Mouse (Mus musculus) E14TG2a.4 (cell line): Measurements from ENCODE around the gene Ifna4.
A peak's percentile ranks its signal among the peaks of the same experiment; 100 is the strongest.

Source experiments
- H3K27me3 ChIP-seq: 2 replicates; pipeline ENCODE4 v1.6.1; 2014; ENCODE audit warnings: low read length, control low read depth; ENCODE audit not compliant: insufficient read depth
- H3K36me3 ChIP-seq: 2 replicates; pipeline ENCODE4 v1.6.1; 2014; ENCODE audit warnings: low read length, control low read depth; ENCODE audit not compliant: insufficient read depth
- H3K4me1 ChIP-seq: replicated peaks from 2 replicates; pipeline ENCODE4 v1.6.1; 2014; ENCODE audit warnings: low read depth, low read length, control low read depth
- H3K4me3 ChIP-seq: replicated peaks from 2 replicates; pipeline ENCODE4 v1.5.1; 2014; ENCODE audit warnings: mild to moderate bottlenecking, low read length
- H3K9me3 ChIP-seq: 2 replicates; pipeline ENCODE4 v1.6.1; 2014; ENCODE audit warnings: low read length, control low read depth
- CTCF ChIP-seq: conservative IDR thresholded peaks from 2 replicates; pipeline ENCODE4 v1.5.1; 2014; ENCODE audit warnings: low read length
- NANOG ChIP-seq: IDR thresholded peaks from 2 replicates; pipeline ENCODE4 v1.6.1; 2014; ENCODE audit warnings: borderline replicate concordance, low read length, mixed read lengths
- POU5F1 ChIP-seq: IDR thresholded peaks from 2 replicates; pipeline ENCODE4 v1.6.1; 2014; ENCODE audit warnings: low read length, borderline replicate concordance

Ifna4 gene

DNA sequence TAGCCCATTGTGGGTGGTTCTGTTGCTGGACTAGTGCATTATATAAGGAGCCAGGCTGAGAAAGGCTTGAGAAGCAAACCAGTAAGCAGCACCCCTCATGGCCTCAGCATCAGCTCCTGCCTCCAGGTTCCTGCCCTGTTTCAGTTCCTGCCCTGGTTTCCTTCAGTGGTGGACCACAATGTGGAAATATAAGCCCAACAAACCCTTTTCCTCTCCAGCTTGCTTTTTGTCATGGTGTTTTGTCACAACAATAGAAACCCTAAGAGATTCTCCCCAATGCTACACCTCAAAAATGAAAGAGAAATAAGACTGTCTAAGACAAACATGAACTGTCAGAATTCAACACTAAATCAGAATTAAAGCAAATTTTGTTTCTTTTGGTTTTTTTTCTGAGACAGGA lies 17.6 kb downstream of the Ifna4 start:
- Histone ChIP-seq H3K4me1 (peaks cover 29% of the 10 kb centered on the region), H3K27me3 (peaks cover 3% of the 10 kb centered on the region; the same call in 1 of the 2 replicates), H3K36me3 (no peaks in the 10 kb centered on the region), H3K4me3 (no peak overlapping the region), H3K9me3 (peaks cover 3% of the 10 kb centered on the region; the same call in 1 of the 2 replicates)
- TF ChIP-seq CTCF (no peak), NANOG (no peak), POU5F1 (no peak)

DNA sequence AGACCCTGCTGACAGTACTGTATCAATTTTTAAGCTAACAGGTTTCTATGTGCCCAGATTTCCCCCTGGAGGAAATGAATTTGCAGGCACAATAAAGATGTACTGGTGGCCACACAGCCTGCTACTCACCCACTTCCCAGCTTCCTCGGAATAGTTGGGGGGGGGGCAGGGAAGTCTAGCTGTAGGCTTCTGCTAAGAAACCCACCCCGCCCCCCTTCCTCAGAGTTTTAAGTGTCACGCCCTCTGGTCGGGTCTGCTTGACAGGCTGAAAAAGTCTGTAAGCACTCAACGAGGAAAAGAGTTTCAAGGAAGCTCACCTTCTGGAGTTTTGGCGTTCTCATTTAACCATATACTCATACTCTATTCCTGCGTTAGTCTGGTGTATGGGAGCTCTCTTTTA lies 21.6 kb downstream of the Ifna4 start:
- H3K36me3 ChIP-seq = no peaks in the 10 kb centered on the region
- H3K9me3 ChIP-seq = no peaks in the 10 kb centered on the region
- H3K27me3 ChIP-seq = peaks cover 20% of the 10 kb centered on the region
- peaks cover 48% of the 10 kb centered on the region for H3K4me1 ChIP-seq
- TF ChIP-seq NANOG = no peak
- TF ChIP-seq POU5F1 = no peak
- TF ChIP-seq CTCF = no peak
- H3K4me3 ChIP-seq = peak overlapping the region; percentile 37

DNA sequence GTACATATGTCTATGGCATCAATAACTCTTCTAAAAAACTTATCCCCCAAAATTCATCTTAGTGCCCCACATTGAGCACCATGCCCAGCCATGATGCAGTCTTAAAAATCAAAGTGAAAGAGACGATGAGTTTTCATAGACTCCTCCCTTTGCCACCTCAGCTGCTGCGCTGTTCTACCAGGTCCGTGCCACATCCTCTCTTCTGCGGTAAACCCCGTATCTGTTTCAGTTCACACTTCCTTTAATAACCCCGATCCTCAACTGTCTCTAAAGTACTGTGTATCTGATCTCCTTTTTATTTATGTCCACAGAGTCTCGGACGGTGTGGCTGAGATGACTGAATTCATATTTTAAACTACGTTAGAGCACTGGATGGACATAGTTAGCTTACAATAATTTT lies 22.9 kb downstream of the Ifna4 start:
- H3K4me1 ChIP-seq = peaks cover 56% of the 10 kb centered on the region
- H3K27me3 ChIP-seq = peaks cover 29% of the 10 kb centered on the region
- TF ChIP-seq CTCF (no peak), NANOG (no peak), POU5F1 (no peak)
- no peak overlapping the region for H3K4me3 ChIP-seq
- no peaks in the 10 kb centered on the region for H3K36me3 ChIP-seq
- no peaks in the 10 kb centered on the region for H3K9me3 ChIP-seq

DNA sequence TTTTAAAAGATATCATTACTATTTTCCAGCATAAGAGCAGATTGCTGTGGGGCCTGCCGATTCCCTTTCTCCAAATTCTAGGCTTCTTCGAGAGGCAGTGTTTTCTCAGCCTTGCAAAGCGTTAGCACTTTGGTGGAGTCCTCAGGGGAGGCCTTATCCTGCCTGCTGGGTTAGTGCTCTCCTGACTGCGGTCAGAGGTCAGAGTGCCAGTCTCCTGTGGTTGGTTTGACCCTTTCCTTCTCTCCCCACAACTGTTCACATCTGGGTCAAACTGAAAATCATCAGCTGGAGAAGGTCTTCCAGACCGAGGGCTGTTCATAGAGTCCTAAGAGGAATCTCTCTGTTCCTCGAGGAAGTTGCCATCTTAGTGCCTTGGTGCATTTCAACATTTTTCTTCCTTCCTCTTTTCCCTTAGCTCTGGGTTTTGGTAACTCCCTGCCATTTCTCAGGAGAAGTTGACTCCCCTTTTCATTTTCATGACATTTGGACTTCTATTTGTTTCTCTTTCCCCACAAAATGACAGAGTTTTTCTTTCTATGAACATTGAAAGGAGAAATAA lies 23.4 kb downstream of the Ifna4 start:
- TF ChIP-seq CTCF (no peak), NANOG (no peak), POU5F1 (no peak)

DNA sequence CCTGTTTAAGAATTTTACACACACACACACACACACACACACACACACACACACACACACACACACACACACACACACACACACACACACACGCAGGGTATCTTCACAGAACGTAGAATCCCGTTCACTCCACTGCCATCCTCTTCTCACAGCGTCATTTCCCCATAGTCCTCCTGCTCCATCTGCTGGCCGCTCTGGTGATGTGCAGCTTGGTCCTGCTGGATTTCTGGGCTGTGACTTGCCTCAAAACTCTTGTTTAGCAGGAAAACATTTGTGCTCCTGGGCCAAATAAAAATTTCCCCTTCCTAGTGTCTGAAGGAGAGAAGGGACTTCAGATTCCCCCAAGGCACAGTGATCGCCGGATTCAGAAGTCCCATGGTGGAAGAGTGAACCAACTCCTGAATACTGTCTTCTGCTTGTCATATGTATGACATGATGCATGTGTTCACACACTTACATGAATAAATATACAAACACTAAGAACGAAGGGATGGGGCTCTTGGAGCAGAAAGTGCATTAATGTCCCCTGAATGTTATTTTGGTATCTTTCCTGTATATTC lies 25.8 kb downstream of the Ifna4 start:
- Histone ChIP-seq H3K4me3 (peak overlapping the region; percentile 76), H3K9me3 (no peaks in the 10 kb centered on the region), H3K4me1 (peaks cover 40% of the 10 kb centered on the region), H3K27me3 (peaks cover 30% of the 10 kb centered on the region), H3K36me3 (no peaks in the 10 kb centered on the region)
- no peak for TF ChIP-seq POU5F1
- TF ChIP-seq CTCF = peak; percentile 94
- TF ChIP-seq NANOG = no peak

More for the DNA sequence above, 23.4 kb downstream of the Ifna4 start:
- Histone ChIP-seq H3K36me3 (no peaks in the 10 kb centered on the region), H3K27me3 (peaks cover 29% of the 10 kb centered on the region), H3K4me3 (no peak overlapping the region), H3K9me3 (no peaks in the 10 kb centered on the region), H3K4me1 (peaks cover 56% of the 10 kb centered on the region)

DNA sequence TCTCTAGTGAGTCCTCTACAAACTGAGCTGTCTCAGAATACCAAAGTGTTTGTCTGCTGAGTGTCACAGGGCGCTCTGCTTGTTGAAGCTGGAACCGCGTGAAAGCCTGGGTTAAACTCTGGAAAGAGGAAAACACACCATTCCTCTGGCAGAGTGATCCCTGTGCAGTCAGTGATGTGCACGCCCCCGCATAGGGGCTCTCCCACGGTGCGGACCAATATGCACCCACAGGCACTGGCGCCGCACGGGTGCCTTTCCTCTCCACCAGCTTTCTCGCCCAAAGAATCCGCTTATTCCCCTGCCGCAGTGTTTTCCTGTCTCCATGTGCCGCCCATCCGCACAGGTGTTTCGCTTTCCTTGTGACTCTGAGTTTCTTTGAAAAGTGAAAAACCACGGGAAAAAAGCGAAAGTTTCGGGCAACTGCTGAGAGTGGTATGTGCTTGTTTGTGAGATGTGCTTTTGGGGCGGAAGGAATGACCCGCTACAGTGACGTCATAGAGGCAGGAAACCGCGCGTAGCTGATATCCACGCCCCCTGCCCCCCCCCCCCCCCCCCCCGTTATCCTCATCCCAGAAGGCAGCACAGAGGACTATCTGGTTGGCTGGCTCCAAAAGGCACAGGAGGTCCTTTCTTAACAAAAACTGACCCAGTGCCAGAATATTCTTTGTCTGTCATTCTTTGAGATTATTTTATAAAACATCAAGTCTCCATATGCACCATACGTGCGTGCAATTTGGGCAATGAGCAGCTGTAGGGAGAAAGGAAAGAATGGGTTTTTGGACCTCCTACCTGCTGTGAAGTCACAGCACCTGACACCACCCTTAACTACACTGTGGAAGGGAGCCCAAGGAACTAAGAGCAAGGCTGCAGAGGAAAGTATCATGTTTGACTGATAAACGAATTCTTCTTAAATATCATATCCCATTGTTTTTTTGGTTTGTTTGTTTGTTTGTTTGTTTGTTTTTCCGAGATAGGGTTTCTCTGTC lies 26.6 kb downstream of the Ifna4 start:
- H3K4me3 ChIP-seq = peak overlapping the region; percentile 76
- no peaks in the 10 kb centered on the region for H3K36me3 ChIP-seq
- H3K9me3 ChIP-seq = no peaks in the 10 kb centered on the region
- no peak for TF ChIP-seq NANOG
- no peak for TF ChIP-seq CTCF
- no peak for TF ChIP-seq POU5F1
- peaks cover 32% of the 10 kb centered on the region for H3K4me1 ChIP-seq
- H3K27me3 ChIP-seq = peaks cover 30% of the 10 kb centered on the region

DNA sequence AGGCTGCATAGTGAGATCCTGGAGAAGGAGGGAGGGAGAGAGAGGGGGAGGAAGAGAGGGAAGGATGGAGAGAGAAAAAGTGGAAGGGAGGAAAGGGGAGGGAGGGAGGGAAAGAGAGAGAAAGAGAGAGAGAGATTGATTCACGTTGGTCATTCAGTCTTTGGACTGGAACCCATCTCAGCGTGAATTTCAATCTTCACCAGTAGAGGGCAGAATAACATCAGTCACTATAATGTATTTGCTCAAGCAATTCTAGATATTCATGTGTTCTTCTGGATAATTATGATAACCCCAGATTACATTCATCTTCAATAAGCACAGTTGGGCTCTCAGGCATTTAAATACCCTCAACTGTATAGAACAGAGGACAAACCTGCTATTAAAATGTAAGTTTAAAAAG lies 31.0 kb downstream of the Ifna4 start:
- H3K4me3 ChIP-seq = no peak overlapping the region

DNA sequence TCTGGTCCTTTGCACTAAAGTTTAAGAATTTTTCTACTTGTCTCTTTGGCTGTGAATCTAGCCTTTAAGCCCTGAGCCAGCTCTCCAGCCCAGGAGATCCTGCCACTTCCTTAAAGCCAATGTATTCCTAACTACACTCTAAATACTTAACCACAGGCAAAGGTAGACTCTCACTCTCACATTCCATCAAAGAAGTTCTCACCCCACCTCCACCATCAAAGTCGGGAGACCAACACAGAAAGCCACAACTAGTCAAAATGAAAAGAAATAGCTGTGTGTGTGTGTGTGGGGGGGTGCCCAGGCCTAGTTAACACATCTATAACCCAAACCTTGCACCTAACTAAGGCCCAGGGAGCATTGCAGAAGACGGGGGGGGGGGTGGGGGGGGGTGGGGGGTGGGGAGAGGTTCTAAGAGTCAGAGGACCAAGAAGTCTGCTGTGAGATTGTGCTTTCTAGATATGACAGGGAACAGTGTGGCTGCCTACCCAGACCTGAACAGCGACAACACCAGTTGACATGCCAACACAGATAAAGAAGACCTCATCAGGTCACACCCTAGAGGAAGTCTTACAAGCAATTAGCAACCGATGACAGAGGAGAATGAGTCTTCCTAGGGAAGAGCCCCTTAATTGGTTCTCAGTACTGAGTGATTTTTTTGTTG lies 33.9 kb downstream of the Ifna4 start:
- no peaks in the 10 kb centered on the region for H3K36me3 ChIP-seq
- H3K27me3 ChIP-seq = peaks cover 7% of the 10 kb centered on the region
- no peak for TF ChIP-seq NANOG
- TF ChIP-seq CTCF = no peak
- TF ChIP-seq POU5F1 = no peak
- H3K4me3 ChIP-seq = no peak overlapping the region
- H3K4me1 ChIP-seq = 0 out of 2 replicates have a peak, but pooled peaks cover 4% of the 10 kb centered on the region
- no peaks in the 10 kb centered on the region for H3K9me3 ChIP-seq

More for the DNA sequence above, 31.0 kb downstream of the Ifna4 start:
- peaks cover 20% of the 10 kb centered on the region for H3K27me3 ChIP-seq
- H3K36me3 ChIP-seq = no peaks in the 10 kb centered on the region
- H3K9me3 ChIP-seq = no peaks in the 10 kb centered on the region
- TF ChIP-seq NANOG (no peak), POU5F1 (no peak), CTCF (peak; percentile 48)
- H3K4me1 ChIP-seq = peaks cover 14% of the 10 kb centered on the region
